Mouse (Mus musculus): ENCODE measurements around the gene Ogfr. TPM values are rescaled to one million over a fixed set of nuclear protein-coding genes. Genes with fewer than 3 reads are reported as not detected.

The Ogfr gene
- polyA plus RNA-seq, 1 experiment from 2014 or later = 88.4 TPM

GRCm38 (mm10) chr2:180563296-180563695 lies 25.7 kb upstream of the Ogfr start:
- WGBS = 43% methylated on average over 6 of the region's 6 CpGs
- Histone ChIP-seq H3K9ac (no peak overlapping the region), H3K27ac (0 out of 2 replicates have a peak overlapping the region, but pooled peaks have one; percentile 51), H3K9me3 (ENCODE audit: control insufficient read depth, low read length) (no peaks in the 10 kb centered on the region), H3K4me3 (replicated peaks; ENCODE audit: low read length) (no peak overlapping the region), H3K27me3 (ENCODE audit: control insufficient read depth, insufficient read depth, low read length) (no peaks in the 10 kb centered on the region), H3K4me1 (replicated peaks; ENCODE audit: control insufficient read depth, insufficient read depth, low read length) (peaks cover 13% of the 10 kb centered on the region; the same call in 1 of the 2 replicates), H3K4me2 (replicated peaks) (no peak overlapping the region), H3K36me3 (replicated peaks; ENCODE audit: control insufficient read depth, insufficient read depth) (no peaks in the 10 kb centered on the region)
- peak; percentile 34 for DNase-seq (ENCODE audit: low spot score)
- no peak for ATAC-seq (ENCODE audit: low FRiP score)

- 38% methylated on average over 5 of the region's 5 CpGs for WGBS
- H3K9me3 ChIP-seq (ENCODE audit: control insufficient read depth, low read length) = no peaks in the 10 kb centered on the region
- no peak overlapping the region for H3K9ac ChIP-seq
- peak; percentile 37; the same call in 1 of the 2 replicates for ATAC-seq (ENCODE audit: low FRiP score)
- H3K4me1 ChIP-seq (replicated peaks; ENCODE audit: control insufficient read depth, insufficient read depth, low read length) = peaks cover 13% of the 10 kb centered on the region; the same call in 1 of the 2 replicates
- H3K4me3 ChIP-seq (replicated peaks; ENCODE audit: low read length) = no peak overlapping the region
- H3K36me3 ChIP-seq (replicated peaks; ENCODE audit: control insufficient read depth, insufficient read depth) = no peaks in the 10 kb centered on the region
- H3K27ac ChIP-seq = 0 out of 2 replicates have a peak overlapping the region, but pooled peaks have one; percentile 51
- DNase-seq (ENCODE audit: low spot score) = peak; percentile 25
- no peak overlapping the region for H3K4me2 ChIP-seq (replicated peaks)
- no peaks in the 10 kb centered on the region for H3K27me3 ChIP-seq (ENCODE audit: control insufficient read depth, insufficient read depth, low read length)
Measured at GRCm38 (mm10) chr2:180563841-180564240, 25.2 kb upstream of the Ogfr start.

- Histone ChIP-seq H3K9me3 (ENCODE audit: control insufficient read depth, low read length) (no peaks in the 10 kb centered on the region), H3K9ac (no peak overlapping the region), H3K36me3 (replicated peaks; ENCODE audit: control insufficient read depth, insufficient read depth) (no peaks in the 10 kb centered on the region), H3K4me1 (replicated peaks; ENCODE audit: control insufficient read depth, insufficient read depth, low read length) (peaks cover 13% of the 10 kb centered on the region), H3K27ac (no peak overlapping the region), H3K4me3 (replicated peaks; ENCODE audit: low read length) (no peak overlapping the region), H3K27me3 (ENCODE audit: control insufficient read depth, insufficient read depth, low read length) (0 out of 2 replicates have a peak, but pooled peaks cover 7% of the 10 kb centered on the region), H3K4me2 (replicated peaks) (no peak overlapping the region)
- ATAC-seq (ENCODE audit: low FRiP score) = no peak
- DNase-seq (ENCODE audit: low spot score) = peak; percentile 70
- 32% methylated on average over 13 of the region's 13 CpGs for WGBS
Measured at GRCm38 (mm10) chr2:180566240-180566913, 22.7 kb upstream of the Ogfr start.

- DNase-seq (ENCODE audit: low spot score) (peak; percentile 57), ATAC-seq (ENCODE audit: low FRiP score) (no peak)
- H3K9ac ChIP-seq = no peak overlapping the region
- H3K4me1 ChIP-seq (replicated peaks; ENCODE audit: control insufficient read depth, insufficient read depth, low read length) = peaks cover 2% of the 10 kb centered on the region
- no peaks in the 10 kb centered on the region for H3K9me3 ChIP-seq (ENCODE audit: control insufficient read depth, low read length)
- H3K27ac ChIP-seq = no peak overlapping the region
- H3K4me2 ChIP-seq (replicated peaks) = no peak overlapping the region
- H3K27me3 ChIP-seq (ENCODE audit: control insufficient read depth, insufficient read depth, low read length) = peaks cover 7% of the 10 kb centered on the region; the same call in 1 of the 2 replicates
- 52% methylated on average over 3 of the region's 3 CpGs for WGBS
- no peak overlapping the region for H3K4me3 ChIP-seq (replicated peaks; ENCODE audit: low read length)
- H3K36me3 ChIP-seq (replicated peaks; ENCODE audit: control insufficient read depth, insufficient read depth) = no peaks in the 10 kb centered on the region
Measured at GRCm38 (mm10) chr2:180569028-180569643, 19.9 kb upstream of the Ogfr start.

- no peaks in the 10 kb centered on the region for H3K9me3 ChIP-seq (ENCODE audit: control insufficient read depth, low read length)
- 28% methylated on average over 4 of the region's 4 CpGs for WGBS
- H3K27ac ChIP-seq = no peak overlapping the region
- no peak overlapping the region for H3K4me2 ChIP-seq (replicated peaks)
- H3K4me1 ChIP-seq (replicated peaks; ENCODE audit: control insufficient read depth, insufficient read depth, low read length) = no peaks in the 10 kb centered on the region
- no peak overlapping the region for H3K9ac ChIP-seq
- H3K4me3 ChIP-seq (replicated peaks; ENCODE audit: low read length) = no peak overlapping the region
- no peaks in the 10 kb centered on the region; the same call in 1 of the 2 replicates for H3K27me3 ChIP-seq (ENCODE audit: control insufficient read depth, insufficient read depth, low read length)
- ATAC-seq (ENCODE audit: low FRiP score) (no peak), DNase-seq (ENCODE audit: low spot score) (no peak)
- no peaks in the 10 kb centered on the region for H3K36me3 ChIP-seq (replicated peaks; ENCODE audit: control insufficient read depth, insufficient read depth)
Measured at GRCm38 (mm10) chr2:180576482-180576881, 12.6 kb upstream of the Ogfr start.

GRCm38 (mm10) chr2:180578686-180579085 lies 10.4 kb upstream of the Ogfr start:
- no peak overlapping the region for H3K4me2 ChIP-seq (replicated peaks)
- 9% methylated on average over 3 of the region's 3 CpGs for WGBS
- H3K4me1 ChIP-seq (replicated peaks; ENCODE audit: control insufficient read depth, insufficient read depth, low read length) = peaks cover 7% of the 10 kb centered on the region
- DNase-seq (ENCODE audit: low spot score) (peak; percentile 92), ATAC-seq (ENCODE audit: low FRiP score) (0 out of 2 replicates have a peak, but pooled peaks have one; percentile 18)
- H3K27ac ChIP-seq = no peak overlapping the region
- H3K9me3 ChIP-seq (ENCODE audit: control insufficient read depth, low read length) = no peaks in the 10 kb centered on the region
- no peaks in the 10 kb centered on the region for H3K27me3 ChIP-seq (ENCODE audit: control insufficient read depth, insufficient read depth, low read length)
- no peak overlapping the region for H3K4me3 ChIP-seq (replicated peaks; ENCODE audit: low read length)
- no peak overlapping the region for H3K9ac ChIP-seq
- H3K36me3 ChIP-seq (replicated peaks; ENCODE audit: control insufficient read depth, insufficient read depth) = no peaks in the 10 kb centered on the region

GRCm38 (mm10) chr2:180581002-180581401 lies 8.0 kb upstream of the Ogfr start, which contains the start of gene Mrgbp:
Gene Mrgbp (plus strand): TSS chr2:180581304.
- H3K36me3 ChIP-seq (replicated peaks; ENCODE audit: control insufficient read depth, insufficient read depth) = peaks cover 18% of the 10 kb centered on the region
- DNase-seq (ENCODE audit: low spot score) = no peak
- H3K4me3 ChIP-seq (replicated peaks; ENCODE audit: low read length) = no peak within 1 kb of the TSS
- no peaks in the 10 kb centered on the region for H3K9me3 ChIP-seq (ENCODE audit: control insufficient read depth, low read length)
- H3K27ac ChIP-seq = no peak within 1 kb of the TSS
- peaks cover 15% of the 10 kb centered on the region for H3K4me1 ChIP-seq (replicated peaks; ENCODE audit: control insufficient read depth, insufficient read depth, low read length)
- no peak for ATAC-seq (ENCODE audit: low FRiP score)
- no peak within 1 kb of the TSS for H3K9ac ChIP-seq
- no peaks in the 10 kb centered on the region for H3K27me3 ChIP-seq (ENCODE audit: control insufficient read depth, insufficient read depth, low read length)
- WGBS = 68% methylated on average over 3 of the region's 3 CpGs
- no peak within 1 kb of the TSS for H3K4me2 ChIP-seq (replicated peaks)

GRCm38 (mm10) chr2:180582481-180583153 lies 6.4 kb upstream of the Ogfr start:
- DNase-seq (ENCODE audit: low spot score) (peak; percentile 99), ATAC-seq (ENCODE audit: low FRiP score) (peak; percentile 73)
- H3K27me3 ChIP-seq (ENCODE audit: control insufficient read depth, insufficient read depth, low read length) = no peaks in the 10 kb centered on the region
- no peaks in the 10 kb centered on the region for H3K9me3 ChIP-seq (ENCODE audit: control insufficient read depth, low read length)
- H3K27ac ChIP-seq = peak overlapping the region; percentile 80
- H3K4me3 ChIP-seq (replicated peaks; ENCODE audit: low read length) = peak overlapping the region; percentile 87
- peaks cover 30% of the 10 kb centered on the region for H3K36me3 ChIP-seq (replicated peaks; ENCODE audit: control insufficient read depth, insufficient read depth)
- H3K4me2 ChIP-seq (replicated peaks) = peak overlapping the region; percentile 78
- WGBS = under 1% methylated on average over 56 of the region's 57 CpGs
- peak overlapping the region; percentile 96 for H3K9ac ChIP-seq
- peaks cover 15% of the 10 kb centered on the region for H3K4me1 ChIP-seq (replicated peaks; ENCODE audit: control insufficient read depth, insufficient read depth, low read length)

- WGBS = 27% methylated on average over 7 of the region's 7 CpGs
- H3K27me3 ChIP-seq (ENCODE audit: control insufficient read depth, insufficient read depth, low read length) = no peaks in the 10 kb centered on the region
- ATAC-seq (ENCODE audit: low FRiP score) = peak; percentile 39
- no peak for DNase-seq (ENCODE audit: low spot score)
- H3K4me3 ChIP-seq (replicated peaks; ENCODE audit: low read length) = peak overlapping the region; percentile 87
- H3K4me2 ChIP-seq (replicated peaks) = peak overlapping the region; percentile 78
- H3K9me3 ChIP-seq (ENCODE audit: control insufficient read depth, low read length) = no peaks in the 10 kb centered on the region
- H3K36me3 ChIP-seq (replicated peaks; ENCODE audit: control insufficient read depth, insufficient read depth) = peaks cover 30% of the 10 kb centered on the region
- no peak overlapping the region for H3K27ac ChIP-seq
- H3K4me1 ChIP-seq (replicated peaks; ENCODE audit: control insufficient read depth, insufficient read depth, low read length) = peaks cover 15% of the 10 kb centered on the region
- H3K9ac ChIP-seq = peak overlapping the region; percentile 96
Measured at GRCm38 (mm10) chr2:180583154-180583507, 5.9 kb upstream of the Ogfr start.
